In the genomic region with DNA sequence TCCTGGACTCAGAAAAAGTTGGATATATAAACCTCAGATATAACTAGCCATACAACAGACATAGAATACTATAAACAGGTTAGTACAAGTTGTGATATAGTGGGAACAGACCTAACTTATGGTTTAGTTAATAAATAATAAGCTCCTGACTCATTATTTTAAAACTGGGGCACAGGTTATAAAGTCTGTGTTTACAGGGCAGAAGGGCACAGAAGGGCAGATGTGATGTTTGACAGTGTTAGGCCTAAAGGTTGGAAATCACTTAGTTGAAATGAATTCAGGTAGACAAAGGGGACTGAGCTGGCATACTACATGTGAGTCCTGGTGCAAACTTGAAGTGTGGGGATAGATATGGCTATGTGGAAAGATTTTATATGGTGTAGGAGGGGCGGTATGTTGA, we compare ENCODE assay signal across 16 mouse cellular contexts.
"Had no signal": no experiment of that assay in that cellular context is flagged by ENCODE, and none has a peak within 500 bp of the region (broad histone marks: within the 10 kb centered on the region; RNA-seq: fewer than 3 reads in every experiment).

No protein-coding gene starts in this region.

- H3K4me2 ChIP-seq: neural tube, embryonic 13.5 days; neural tube, embryonic 15.5 days; stomach, embryonic 15.5 days had no signal

- H3K27me3 ChIP-seq: neural tube, embryonic 13.5 days; neural tube, embryonic 15.5 days; stomach, embryonic 15.5 days had no signal

- H3K27ac ChIP-seq: neural tube, embryonic 13.5 days; neural tube, embryonic 15.5 days; stomach, embryonic 15.5 days; stomach, postnatal 0 days had no signal

- H3K4me1 ChIP-seq: neural tube, embryonic 13.5 days; neural tube, embryonic 15.5 days; stomach, embryonic 15.5 days had no signal

- H3K9ac ChIP-seq: neural tube, embryonic 13.5 days; neural tube, embryonic 15.5 days; stomach, embryonic 15.5 days had no signal

- H3K9me3 ChIP-seq: neural tube, embryonic 13.5 days; neural tube, embryonic 15.5 days; stomach, embryonic 15.5 days had no signal

- H3K4me3 ChIP-seq: neural tube, embryonic 13.5 days; neural tube, embryonic 15.5 days; stomach, embryonic 15.5 days had no signal

- DNase-seq: retina, postnatal 1 day; right cerebral cortex, adult 18-20 months; right cerebral cortex, postnatal 14 days; right cerebral cortex, postnatal 25 days; right cerebral cortex, postnatal 4 days; spleen, adult 18-20 months; thymus, adult 18-20 months; thymus, adult 2 months; thymus, postnatal 14 days; thymus, postnatal 25 days; thymus, postnatal 36 days; thymus, postnatal 4 days had no signal

- H3K36me3 ChIP-seq: neural tube, embryonic 13.5 days; neural tube, embryonic 15.5 days; stomach, embryonic 15.5 days had no signal
